Mouse (Mus musculus): ENCODE measurements around the gene Amtn.
"Not testable (repeated sequence)": the region's sequence is repeated elsewhere in the genome, so short reads cannot be mapped to it uniquely, and the experiment has no call there.

Gene Amtn

GRCm38 (mm10) chr5:88375808-88376207 lies at the start of gene Amtn:
Gene Amtn, plus strand, starts transcription at chr5:88376108.
- no peak for DNase-seq

GRCm38 (mm10) chr5:88348533-88348932 lies 27.4 kb upstream of the Amtn start:
- not testable (repeated sequence) for DNase-seq

- peak; percentile 4 for DNase-seq
Observed at GRCm38 (mm10) chr5:88364768-88365167, 11.1 kb upstream of the Amtn start.

GRCm38 (mm10) chr5:88366886-88367285 lies 9.0 kb upstream of the Amtn start:
- DNase-seq = no peak

- DNase-seq = no peak
Observed at GRCm38 (mm10) chr5:88370578-88371232, 5.2 kb upstream of the Amtn start.

- DNase-seq = no peak
Observed at GRCm38 (mm10) chr5:88372563-88372962, 3.3 kb upstream of the Amtn start.

- DNase-seq = not testable (repeated sequence)
Observed at GRCm38 (mm10) chr5:88391960-88392359, 16.1 kb downstream of the Amtn start.

- DNase-seq = no peak
Observed at GRCm38 (mm10) chr5:88398581-88398980, 22.7 kb downstream of the Amtn start.

GRCm38 (mm10) chr5:88399849-88400248 lies 23.9 kb downstream of the Amtn start:
- peak; percentile 68 for DNase-seq

GRCm38 (mm10) chr5:88401464-88401863 lies 25.6 kb downstream of the Amtn start:
- no peak for DNase-seq

GRCm38 (mm10) chr5:88420319-88421065 lies 44.6 kb downstream of the Amtn start:
- DNase-seq = no peak

GRCm38 (mm10) chr5:88424892-88425291 lies 49.0 kb downstream of the Amtn start:
- DNase-seq = not testable (repeated sequence)

- DNase-seq = no peak
Observed at GRCm38 (mm10) chr5:88426753-88427152, 50.8 kb downstream of the Amtn start.

Data from right cerebral cortex, postnatal 25 days (tissue).